Mouse (Mus musculus) retina, postnatal 1 day (tissue): ENCODE results near the gene Kif2c.

Source experiments
- DNase-seq: peaks from one replicate; pipeline ENCODE4 v3.0.0-alpha.2; 2012

Gene Kif2c

DNA sequence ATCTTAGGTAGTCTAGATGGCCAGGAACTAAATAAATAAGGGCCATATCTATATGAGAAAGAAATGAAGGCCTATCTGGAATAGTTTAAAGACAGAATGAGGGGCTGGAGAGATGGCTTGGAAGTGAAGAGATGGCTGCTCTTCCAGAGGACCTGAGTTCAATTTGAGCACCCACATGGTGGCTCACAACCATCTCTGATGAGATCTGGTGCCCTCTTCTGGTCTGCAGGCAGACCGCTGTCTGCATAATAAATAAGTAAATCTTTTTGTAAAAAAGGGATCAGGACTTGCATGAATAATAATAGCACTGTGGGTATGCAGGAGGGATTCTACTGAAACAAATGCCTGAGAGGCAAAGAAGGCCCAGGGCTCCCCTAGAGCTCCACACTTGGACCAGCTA lies 69.2 kb downstream of the Kif2c start:
- no peak for DNase-seq

DNA sequence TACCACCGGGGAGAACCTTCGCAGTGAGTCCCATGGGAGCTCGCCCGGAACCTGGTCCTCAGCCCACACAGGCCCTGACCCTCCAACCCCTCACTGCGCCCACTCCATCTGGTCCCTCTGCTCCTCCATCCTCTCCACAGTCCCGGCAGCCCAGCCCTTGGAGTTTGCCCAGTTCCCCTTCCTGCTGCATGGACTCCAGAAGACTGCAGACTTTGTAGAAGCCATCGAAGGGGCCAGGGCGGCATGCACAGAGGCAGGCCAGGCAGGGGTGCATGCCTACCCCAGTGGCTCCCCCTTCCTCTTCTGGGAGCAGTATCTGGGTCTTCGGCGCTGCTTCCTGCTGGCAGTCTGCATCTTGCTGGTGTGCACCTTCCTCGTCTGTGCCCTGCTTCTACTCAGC lies 71.5 kb downstream of the Kif2c start:
- no peak for DNase-seq

DNA sequence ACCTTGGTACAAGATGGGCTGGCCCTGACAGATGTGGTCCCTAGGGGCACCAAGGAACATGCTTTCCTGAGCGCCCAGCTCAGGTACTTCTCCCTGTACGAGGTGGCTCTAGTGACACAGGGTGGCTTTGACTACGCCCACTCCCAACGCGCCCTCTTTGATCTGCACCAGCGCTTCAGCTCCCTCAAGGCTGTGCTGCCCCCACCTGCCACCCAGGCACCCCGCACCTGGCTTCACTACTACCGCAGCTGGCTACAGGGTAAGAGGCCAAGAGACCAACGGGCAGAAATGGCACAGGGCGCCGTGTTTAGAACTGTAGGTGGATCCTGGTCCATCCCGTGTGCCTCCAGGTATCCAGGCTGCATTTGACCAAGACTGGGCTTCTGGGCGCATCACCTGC lies 72.2 kb downstream of the Kif2c start:
- no peak for DNase-seq
